Mouse (Mus musculus): ENCODE measurements around the gene Gm4924. TPM values are rescaled to one million over a fixed set of nuclear protein-coding genes. Genes with fewer than 3 reads are reported as not detected.

Gm4924 gene
- polyA plus RNA-seq (2014; fragmentation: Nextera tagmentation; extraction: Ambion mirVana), result 3.9 and 4.9 TPM in 2 replicates

DNA sequence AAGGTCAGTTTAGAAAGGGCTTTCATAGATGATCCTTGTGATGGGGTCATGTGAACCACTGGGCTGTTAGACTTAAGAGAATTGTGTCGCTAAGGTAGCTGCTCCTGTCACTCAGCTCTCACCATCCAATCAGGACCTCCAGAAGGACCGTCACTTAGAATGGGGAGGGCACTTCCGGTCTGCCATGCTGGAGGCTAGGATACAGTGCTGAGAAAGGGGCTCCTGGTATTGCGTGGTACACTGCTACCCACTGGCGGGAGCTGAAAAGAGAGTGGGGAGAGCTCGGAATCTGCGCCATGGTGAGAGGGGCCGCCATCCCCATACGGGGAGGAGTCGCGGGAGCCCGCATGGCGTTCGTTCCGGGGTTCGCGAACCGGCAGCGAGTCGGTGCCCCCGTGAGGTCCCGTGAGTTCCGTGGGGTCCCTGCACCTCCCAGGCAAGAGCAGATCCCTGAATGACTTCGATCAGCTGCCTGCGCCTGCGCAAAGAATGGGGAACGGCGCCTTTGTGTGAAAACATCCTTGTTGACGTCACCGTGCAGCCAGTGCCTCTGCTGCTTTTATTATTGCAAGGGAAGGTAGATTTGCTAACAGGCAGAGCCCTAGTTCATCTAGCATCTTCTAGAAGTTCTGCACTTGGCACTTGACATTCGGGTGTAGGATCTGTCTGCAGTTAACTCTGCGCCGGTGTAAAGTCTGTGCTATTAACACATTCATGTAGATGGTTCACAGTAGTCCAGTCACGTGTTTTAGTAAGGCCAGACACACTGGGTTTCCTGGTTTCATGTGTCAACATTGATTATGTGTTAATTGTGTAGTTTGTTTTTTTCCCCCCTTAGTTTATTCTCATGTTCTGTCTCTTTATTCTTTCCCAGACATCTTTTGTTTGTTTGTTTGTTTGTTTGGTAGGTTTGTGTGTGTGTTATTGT is at the start of gene Gm4924:
TSS of gene Gm4924 (plus strand) at position 173 of the 928 bp plus-strand sequence.
- peak; percentile 75 for DNase-seq (ENCODE audit: low spot score)
- WGBS, result 5% methylated on average over 34 of the region's 34 CpGs
- Histone ChIP-seq H3K36me3 (ENCODE audit: control insufficient read depth, insufficient read depth, low read length) (no peaks in the 10 kb centered on the region), H3K27ac (ENCODE audit: low read depth, low read length) (peak within 1 kb of the TSS; percentile 64; the same call in 1 of the 2 replicates), H3K4me2 (peak within 1 kb of the TSS; percentile 61), H3K9me3 (ENCODE audit: control insufficient read depth, low read length) (no peaks in the 10 kb centered on the region), H3K4me3 (ENCODE audit: low read depth, low read length) (peak within 1 kb of the TSS; percentile 59), H3K4me1 (replicated peaks; ENCODE audit: control insufficient read depth, insufficient read depth, low read length) (no peaks in the 10 kb centered on the region), H3K9ac (ENCODE audit: low read depth, low read length) (peak within 1 kb of the TSS; percentile 72), H3K27me3 (replicated peaks; ENCODE audit: control insufficient read depth, insufficient read depth, low read length) (no peaks in the 10 kb centered on the region)
- ATAC-seq (replicated peaks; ENCODE audit: low FRiP score), result peak; percentile 98

DNA sequence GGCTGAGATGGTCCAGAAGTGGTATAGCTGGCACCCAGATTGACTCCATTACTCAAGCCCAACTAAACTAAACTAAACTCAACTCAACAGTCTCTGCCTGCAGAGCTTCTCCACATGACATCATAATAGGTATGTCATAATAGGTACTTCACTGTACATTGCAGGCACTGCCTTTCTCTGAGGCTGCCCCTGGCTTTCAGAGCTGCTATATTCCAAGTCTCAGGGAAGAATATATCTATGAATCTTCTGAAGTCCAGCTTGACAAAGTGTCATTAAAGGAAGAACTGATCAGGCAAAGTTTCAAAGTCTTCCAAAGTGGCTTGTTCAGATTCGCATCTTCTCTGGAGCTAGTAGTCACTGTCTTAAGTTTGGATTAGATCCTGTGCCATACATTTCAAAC is 37.6 kb upstream of the Gm4924 start, which contains the start of gene 4932415D10Rik:
TSS of gene 4932415D10Rik (minus strand) at position 101 of the 400 bp plus-strand sequence.
- 88% methylated on average over 1 of the region's 1 CpGs for WGBS
- Histone ChIP-seq H3K27me3 (replicated peaks; ENCODE audit: control insufficient read depth, insufficient read depth, low read length) (no peaks in the 10 kb centered on the region), H3K27ac (ENCODE audit: low read depth, low read length) (no peak within 1 kb of the TSS), H3K4me1 (replicated peaks; ENCODE audit: control insufficient read depth, insufficient read depth, low read length) (no peaks in the 10 kb centered on the region), H3K4me3 (ENCODE audit: low read depth, low read length) (no peak within 1 kb of the TSS), H3K4me2 (no peak within 1 kb of the TSS), H3K9ac (ENCODE audit: low read depth, low read length) (no peak within 1 kb of the TSS), H3K9me3 (ENCODE audit: control insufficient read depth, low read length) (no peaks in the 10 kb centered on the region), H3K36me3 (ENCODE audit: control insufficient read depth, insufficient read depth, low read length) (no peaks in the 10 kb centered on the region)
- no peak for ATAC-seq (replicated peaks; ENCODE audit: low FRiP score)
- no peak for DNase-seq (ENCODE audit: low spot score)

DNA sequence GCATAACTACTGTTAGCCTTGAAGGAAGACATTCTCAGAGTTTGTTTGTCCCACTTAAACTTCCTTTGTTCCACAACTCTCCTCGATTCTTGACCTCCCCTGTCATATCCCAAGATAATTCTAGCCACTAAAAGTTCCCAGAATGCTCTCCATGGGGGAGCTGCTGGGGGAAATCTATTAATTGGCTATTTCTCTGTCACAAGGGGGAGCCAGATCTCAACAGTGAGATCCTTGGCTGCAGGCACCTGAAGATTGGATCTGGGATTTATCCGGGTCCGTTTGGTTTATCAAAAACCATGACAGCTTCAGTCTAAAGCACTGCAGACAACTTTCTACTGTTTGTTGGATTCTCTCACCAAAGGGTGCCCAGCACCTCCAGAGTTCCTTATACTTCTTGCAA is 33.9 kb upstream of the Gm4924 start:
- DNase-seq (ENCODE audit: low spot score) (no peak), ATAC-seq (replicated peaks; ENCODE audit: low FRiP score) (no peak)
- H3K36me3 ChIP-seq (ENCODE audit: control insufficient read depth, insufficient read depth, low read length), result no peaks in the 10 kb centered on the region
- no peaks in the 10 kb centered on the region for H3K27me3 ChIP-seq (replicated peaks; ENCODE audit: control insufficient read depth, insufficient read depth, low read length)
- H3K4me1 ChIP-seq (replicated peaks; ENCODE audit: control insufficient read depth, insufficient read depth, low read length), result no peaks in the 10 kb centered on the region
- WGBS, result 61% methylated on average over 3 of the region's 3 CpGs
- no peak overlapping the region for H3K9ac ChIP-seq (ENCODE audit: low read depth, low read length)
- no peak overlapping the region for H3K27ac ChIP-seq (ENCODE audit: low read depth, low read length)
- H3K4me2 ChIP-seq, result no peak overlapping the region
- no peak overlapping the region for H3K4me3 ChIP-seq (ENCODE audit: low read depth, low read length)
- H3K9me3 ChIP-seq (ENCODE audit: control insufficient read depth, low read length), result no peaks in the 10 kb centered on the region

DNA sequence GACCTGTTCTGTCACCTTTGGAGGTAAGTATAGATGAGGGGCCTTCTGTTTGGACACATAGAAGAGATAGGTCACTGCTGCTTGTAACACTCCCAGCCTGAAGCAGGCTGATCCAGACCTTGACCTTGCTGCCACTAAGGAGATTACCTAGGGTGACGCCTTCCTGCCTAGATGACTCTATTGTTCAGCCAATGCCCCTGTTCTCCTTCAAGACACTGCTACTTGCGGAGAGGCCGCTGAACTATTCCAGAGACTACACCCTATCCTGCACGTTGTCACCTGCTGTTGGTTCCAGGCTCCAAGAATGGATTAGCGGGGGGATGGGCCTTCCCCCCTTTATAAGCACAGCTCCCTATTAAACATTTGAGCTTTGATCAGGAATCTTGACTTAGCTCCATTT is 24.2 kb upstream of the Gm4924 start:
- no peak for ATAC-seq (replicated peaks; ENCODE audit: low FRiP score)
- H3K4me1 ChIP-seq (replicated peaks; ENCODE audit: control insufficient read depth, insufficient read depth, low read length), result no peaks in the 10 kb centered on the region
- 85% methylated on average over 5 of the region's 5 CpGs for WGBS

DNA sequence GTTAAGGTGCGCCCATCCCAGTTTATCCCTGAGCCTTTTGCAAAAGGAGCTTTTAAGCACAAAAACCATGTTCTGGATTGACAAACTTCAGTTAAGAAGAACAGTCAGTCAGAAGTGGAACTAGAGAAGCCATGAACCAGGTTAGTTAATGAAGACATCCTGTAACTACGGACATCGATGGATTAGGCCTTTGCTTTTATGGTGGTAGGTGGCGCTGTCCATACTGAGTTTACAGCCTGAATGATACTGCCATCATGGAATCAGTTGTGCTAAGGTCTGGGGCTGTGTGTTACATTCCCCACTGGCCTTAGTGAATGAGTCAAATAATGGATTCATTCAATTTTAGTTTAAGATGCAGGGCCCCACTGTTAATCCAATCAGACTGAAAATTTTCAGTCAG is 1.3 kb downstream of the Gm4924 start:
- H3K9ac ChIP-seq (ENCODE audit: low read depth, low read length), result no peak overlapping the region
- no peaks in the 10 kb centered on the region for H3K36me3 ChIP-seq (ENCODE audit: control insufficient read depth, insufficient read depth, low read length)
- H3K27ac ChIP-seq (ENCODE audit: low read depth, low read length), result no peak overlapping the region
- no peak overlapping the region for H3K4me3 ChIP-seq (ENCODE audit: low read depth, low read length)
- DNase-seq (ENCODE audit: low spot score), result no peak
- H3K9me3 ChIP-seq (ENCODE audit: control insufficient read depth, low read length), result no peaks in the 10 kb centered on the region
- no peak overlapping the region for H3K4me2 ChIP-seq
- no peaks in the 10 kb centered on the region for H3K27me3 ChIP-seq (replicated peaks; ENCODE audit: control insufficient read depth, insufficient read depth, low read length)
- H3K4me1 ChIP-seq (replicated peaks; ENCODE audit: control insufficient read depth, insufficient read depth, low read length), result no peaks in the 10 kb centered on the region
- 92% methylated on average over 4 of the region's 4 CpGs for WGBS
- ATAC-seq (replicated peaks; ENCODE audit: low FRiP score), result no peak

More for the DNA sequence above, 24.2 kb upstream of the Gm4924 start:
- no peaks in the 10 kb centered on the region for H3K27me3 ChIP-seq (replicated peaks; ENCODE audit: control insufficient read depth, insufficient read depth, low read length)
- H3K4me2 ChIP-seq, result no peak overlapping the region
- 0 out of 2 replicates have a peak, but pooled peaks cover 2% of the 10 kb centered on the region for H3K9me3 ChIP-seq (ENCODE audit: control insufficient read depth, low read length)
- H3K36me3 ChIP-seq (ENCODE audit: control insufficient read depth, insufficient read depth, low read length), result no peaks in the 10 kb centered on the region
- H3K9ac ChIP-seq (ENCODE audit: low read depth, low read length), result no peak overlapping the region
- H3K27ac ChIP-seq (ENCODE audit: low read depth, low read length), result no peak overlapping the region
- H3K4me3 ChIP-seq (ENCODE audit: low read depth, low read length), result no peak overlapping the region
- DNase-seq (ENCODE audit: low spot score), result no peak

DNA sequence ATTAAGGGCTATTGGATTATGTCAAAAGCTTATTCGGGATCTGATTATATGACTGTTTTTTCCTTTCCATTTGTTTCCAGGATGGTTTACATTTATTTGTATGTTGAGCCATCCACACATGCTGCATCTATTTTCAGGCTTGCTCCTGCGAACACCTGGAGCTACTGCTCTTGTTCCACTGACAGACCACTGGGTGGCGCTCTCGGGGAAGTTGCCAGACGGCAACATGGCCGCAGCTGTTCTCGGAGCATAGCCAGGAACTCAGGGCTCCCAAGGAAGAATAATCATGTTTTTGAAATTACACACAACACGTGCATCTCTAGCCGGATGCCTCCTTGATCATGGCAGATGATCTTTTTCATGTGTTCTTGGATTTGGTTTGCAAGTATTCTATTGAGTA is 7.9 kb downstream of the Gm4924 start:
- Histone ChIP-seq H3K4me1 (replicated peaks; ENCODE audit: control insufficient read depth, insufficient read depth, low read length) (no peaks in the 10 kb centered on the region), H3K4me2 (no peak overlapping the region), H3K27ac (ENCODE audit: low read depth, low read length) (no peak overlapping the region), H3K9ac (ENCODE audit: low read depth, low read length) (no peak overlapping the region), H3K4me3 (ENCODE audit: low read depth, low read length) (no peak overlapping the region), H3K9me3 (ENCODE audit: control insufficient read depth, low read length) (peaks cover 8% of the 10 kb centered on the region), H3K36me3 (ENCODE audit: control insufficient read depth, insufficient read depth, low read length) (peaks cover 2% of the 10 kb centered on the region; the same call in 1 of the 2 replicates), H3K27me3 (replicated peaks; ENCODE audit: control insufficient read depth, insufficient read depth, low read length) (no peaks in the 10 kb centered on the region)
- ATAC-seq (replicated peaks; ENCODE audit: low FRiP score) (no peak), DNase-seq (ENCODE audit: low spot score) (no peak)
- WGBS, result 85% methylated on average over 9 of the region's 9 CpGs

DNA sequence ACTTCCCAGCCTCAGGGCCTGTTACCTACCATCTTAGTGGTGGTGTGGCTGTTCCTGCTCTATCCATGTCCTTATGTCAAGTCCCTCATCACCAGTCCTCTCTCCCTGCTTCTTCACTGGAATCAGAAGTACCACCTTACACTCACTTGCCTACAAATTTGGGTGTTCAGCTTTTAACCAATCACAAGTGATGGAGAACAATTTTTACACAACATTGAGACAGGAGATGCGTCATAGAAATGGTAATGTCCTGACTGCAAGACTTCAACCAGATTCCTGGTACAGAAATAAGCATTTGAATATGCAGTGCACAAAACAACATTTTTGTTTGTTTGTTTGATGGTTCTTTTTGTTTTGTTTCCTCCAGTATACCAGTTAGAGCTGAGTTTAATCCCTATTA is 28.9 kb downstream of the Gm4924 start:
- Histone ChIP-seq H3K27me3 (replicated peaks; ENCODE audit: control insufficient read depth, insufficient read depth, low read length) (no peaks in the 10 kb centered on the region), H3K4me1 (replicated peaks; ENCODE audit: control insufficient read depth, insufficient read depth, low read length) (no peaks in the 10 kb centered on the region), H3K27ac (ENCODE audit: low read depth, low read length) (no peak overlapping the region), H3K9ac (ENCODE audit: low read depth, low read length) (no peak overlapping the region), H3K36me3 (ENCODE audit: control insufficient read depth, insufficient read depth, low read length) (no peaks in the 10 kb centered on the region), H3K4me3 (ENCODE audit: low read depth, low read length) (no peak overlapping the region), H3K9me3 (ENCODE audit: control insufficient read depth, low read length) (peaks cover 16% of the 10 kb centered on the region; the same call in 1 of the 2 replicates), H3K4me2 (no peak overlapping the region)
- 77% methylated on average over 1 of the region's 1 CpGs for whole genome bisulfite sequencing
- DNase-seq (ENCODE audit: low spot score) (no peak), ATAC-seq (replicated peaks; ENCODE audit: low FRiP score) (no peak)

DNA sequence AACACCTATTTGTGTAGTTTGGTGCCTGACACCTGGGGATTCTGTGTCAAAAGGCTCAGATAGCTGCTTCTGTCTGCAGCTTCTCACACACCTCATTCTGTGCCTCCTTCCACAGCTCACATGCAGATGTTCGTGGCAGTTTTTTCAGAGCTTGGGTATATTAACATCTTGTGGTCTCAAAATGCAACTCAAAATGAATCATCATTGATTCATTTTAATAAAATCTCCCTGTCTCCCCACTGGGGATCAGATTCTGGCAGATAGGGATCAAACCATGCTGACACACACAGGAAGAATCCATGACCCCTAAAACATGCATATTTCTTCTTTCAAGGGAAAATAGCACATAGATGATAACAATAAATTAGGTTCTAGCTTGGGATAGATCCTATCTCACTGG is 55.5 kb downstream of the Gm4924 start:
- Histone ChIP-seq H3K9me3 (ENCODE audit: control insufficient read depth, low read length) (peaks cover 3% of the 10 kb centered on the region; the same call in 1 of the 2 replicates), H3K4me3 (ENCODE audit: low read depth, low read length) (no peak overlapping the region), H3K27me3 (replicated peaks; ENCODE audit: control insufficient read depth, insufficient read depth, low read length) (no peaks in the 10 kb centered on the region), H3K36me3 (ENCODE audit: control insufficient read depth, insufficient read depth, low read length) (no peaks in the 10 kb centered on the region), H3K4me2 (no peak overlapping the region), H3K9ac (ENCODE audit: low read depth, low read length) (no peak overlapping the region), H3K4me1 (replicated peaks; ENCODE audit: control insufficient read depth, insufficient read depth, low read length) (no peaks in the 10 kb centered on the region), H3K27ac (ENCODE audit: low read depth, low read length) (no peak overlapping the region)
- no peak for DNase-seq (ENCODE audit: low spot score)
- 53% methylated on average over 1 of the region's 1 CpGs for WGBS
- ATAC-seq (replicated peaks; ENCODE audit: low FRiP score), result no peak

DNA sequence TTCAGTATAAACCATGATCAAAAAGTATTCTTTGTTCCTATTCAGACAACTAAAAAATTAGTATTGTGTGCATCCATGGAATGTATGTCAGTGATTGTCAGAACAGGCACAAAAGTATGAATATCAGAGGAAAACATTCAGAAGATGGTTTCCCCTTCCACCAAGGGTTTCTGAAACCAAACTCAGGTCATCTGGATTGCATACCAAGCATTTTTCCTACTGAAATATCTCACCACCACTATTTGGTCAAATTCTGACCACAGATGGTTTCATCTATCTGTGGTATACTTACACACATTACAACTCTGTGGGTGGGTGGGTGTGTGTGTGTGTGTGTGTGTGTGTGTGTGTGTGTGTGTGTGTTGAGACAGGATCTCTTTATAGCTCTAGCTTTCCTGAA is 69.6 kb downstream of the Gm4924 start:
- Histone ChIP-seq H3K4me2 (no peak overlapping the region), H3K4me1 (replicated peaks; ENCODE audit: control insufficient read depth, insufficient read depth, low read length) (no peaks in the 10 kb centered on the region), H3K36me3 (ENCODE audit: control insufficient read depth, insufficient read depth, low read length) (no peaks in the 10 kb centered on the region), H3K27me3 (replicated peaks; ENCODE audit: control insufficient read depth, insufficient read depth, low read length) (no peaks in the 10 kb centered on the region), H3K4me3 (ENCODE audit: low read depth, low read length) (no peak overlapping the region), H3K9ac (ENCODE audit: low read depth, low read length) (no peak overlapping the region), H3K9me3 (ENCODE audit: control insufficient read depth, low read length) (peaks cover 8% of the 10 kb centered on the region), H3K27ac (ENCODE audit: low read depth, low read length) (no peak overlapping the region)
- ATAC-seq (replicated peaks; ENCODE audit: low FRiP score), result no peak
- DNase-seq (ENCODE audit: low spot score), result no peak

Measured in liver, embryonic 11.5 days (tissue).